Mouse (Mus musculus) retina, embryonic 14.5 days (tissue): ENCODE measurements around the gene Hoxd10.

Experiments
- DNase-seq: peaks from one replicate; pipeline ENCODE4 v3.0.0-alpha.2; 2015; ENCODE audit warnings: low spot score

The Hoxd10 gene

DNA sequence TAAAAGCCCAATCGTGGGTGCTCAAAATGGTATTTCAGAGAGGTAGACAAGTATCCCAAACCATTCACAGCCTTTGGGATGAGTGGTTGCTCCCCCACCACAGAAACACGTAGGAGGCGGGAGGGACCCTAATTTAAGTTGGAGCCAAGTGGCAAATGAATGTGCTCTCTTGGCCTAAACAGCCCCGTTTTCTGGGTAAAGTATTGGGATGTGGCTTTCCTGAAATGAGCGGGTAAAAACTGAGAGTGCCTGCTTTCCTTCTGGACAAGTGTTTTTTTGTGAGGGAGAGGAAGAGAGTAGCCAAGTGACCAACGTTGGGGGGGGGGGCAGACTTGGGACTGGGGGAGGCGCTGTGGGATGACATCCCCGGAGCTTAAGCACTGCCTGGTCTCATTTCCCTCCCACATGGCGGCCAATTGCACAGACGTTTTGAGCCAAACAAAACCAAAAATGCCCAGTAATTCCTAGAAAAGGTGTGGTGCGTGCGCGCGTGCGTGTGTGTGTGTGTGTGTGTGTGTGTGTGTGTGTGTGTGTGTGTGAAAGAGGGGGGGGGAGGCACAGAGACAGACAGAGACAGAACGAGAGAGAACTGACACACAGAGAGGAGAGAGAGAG is 19.3 kb downstream of the Hoxd10 start:
- no peak for DNase-seq

DNA sequence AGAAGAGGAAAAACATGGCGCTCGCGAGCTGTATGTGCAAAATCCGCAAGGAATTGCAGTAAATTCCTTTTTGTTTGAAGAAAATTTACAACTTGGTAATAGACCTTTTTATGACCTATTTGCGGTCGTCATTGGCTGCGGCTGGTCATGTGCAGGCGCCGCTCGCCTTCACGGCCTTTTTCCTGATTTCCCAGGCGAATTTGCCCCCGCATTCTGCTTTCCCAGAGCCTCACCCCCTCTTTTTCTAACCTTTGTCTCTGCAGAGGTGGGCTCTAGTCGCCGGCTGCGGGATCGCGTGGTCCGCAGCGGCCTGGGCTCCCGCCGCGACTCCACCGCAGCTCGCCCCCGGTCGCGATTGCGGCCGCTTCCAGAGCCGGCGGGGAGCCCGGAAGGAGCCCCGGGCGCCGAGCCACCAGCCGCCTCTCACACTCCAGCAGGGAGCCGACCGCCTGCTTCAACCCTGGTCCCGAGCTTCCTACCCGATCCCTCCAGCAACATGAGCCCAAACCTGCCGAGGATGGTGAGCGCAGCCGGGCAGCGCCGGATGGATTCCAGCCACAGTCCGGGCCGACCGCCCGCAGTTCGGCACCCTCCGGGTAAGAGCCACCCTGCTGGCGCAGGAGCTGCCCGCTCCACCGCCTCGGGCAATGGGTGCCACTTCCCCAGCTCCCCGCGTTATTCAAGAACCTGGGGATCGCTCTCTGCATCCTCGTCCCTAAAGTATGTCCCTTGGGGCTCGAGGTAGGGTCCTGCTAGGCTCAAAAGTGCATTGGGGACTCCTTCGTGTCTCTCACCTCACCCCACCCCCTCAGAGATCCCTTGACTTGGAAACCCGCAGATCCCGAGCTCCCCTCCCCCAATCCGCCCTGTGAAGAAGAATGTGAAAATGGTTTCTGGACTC is 20.2 kb downstream of the Hoxd10 start, which contains the start of the genes Hoxd3 and Hoxd4:
Gene Hoxd3, plus strand, starts transcription at position 207 of the 901 bp plus-strand sequence.
Gene Hoxd4, plus strand, starts transcription at position 209 of the 901 bp plus-strand sequence.
- no peak for DNase-seq

DNA sequence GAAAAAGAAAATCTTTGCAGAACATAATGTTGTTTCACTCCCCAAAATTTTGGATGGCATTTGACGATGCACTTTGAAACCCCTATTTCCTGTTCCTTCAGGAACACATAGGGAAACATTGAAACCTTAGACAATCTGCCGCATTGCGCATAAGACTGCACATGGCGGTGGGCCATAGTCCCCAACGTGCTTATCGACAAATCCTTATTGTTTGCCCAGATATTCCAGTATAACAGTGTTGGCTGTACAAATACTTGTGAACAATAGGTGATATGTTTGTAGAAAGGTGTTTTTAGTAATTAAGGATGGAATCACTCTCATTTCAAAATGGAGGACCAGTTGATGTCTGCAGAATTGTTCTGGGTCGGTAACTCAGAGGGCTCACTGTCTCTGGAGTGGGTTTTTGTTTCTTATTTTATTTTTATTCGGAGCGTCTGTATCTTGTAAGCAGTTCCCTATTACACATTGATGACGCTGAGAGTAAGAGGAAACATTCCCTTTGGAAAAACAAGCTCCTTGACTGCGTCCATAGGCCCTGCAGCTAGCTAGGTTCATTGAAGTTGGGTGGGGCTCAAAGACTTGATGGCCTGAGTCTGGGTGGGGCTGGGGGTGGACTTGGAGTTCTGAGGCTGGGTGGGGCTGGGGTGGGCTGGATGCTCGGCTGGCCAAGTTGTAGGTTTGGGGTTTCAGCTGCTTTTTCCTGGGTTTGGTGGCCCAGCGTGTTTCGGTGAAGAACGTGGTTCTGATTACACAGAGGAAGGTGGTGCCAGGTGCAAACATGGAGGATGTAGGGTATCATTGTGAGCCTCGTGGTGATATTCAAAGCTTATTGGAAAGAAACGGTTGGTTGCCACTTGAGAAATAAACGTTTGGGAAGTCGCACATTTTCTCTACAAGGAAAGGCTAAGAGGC is 21.8 kb downstream of the Hoxd10 start:
- no peak for DNase-seq

DNA sequence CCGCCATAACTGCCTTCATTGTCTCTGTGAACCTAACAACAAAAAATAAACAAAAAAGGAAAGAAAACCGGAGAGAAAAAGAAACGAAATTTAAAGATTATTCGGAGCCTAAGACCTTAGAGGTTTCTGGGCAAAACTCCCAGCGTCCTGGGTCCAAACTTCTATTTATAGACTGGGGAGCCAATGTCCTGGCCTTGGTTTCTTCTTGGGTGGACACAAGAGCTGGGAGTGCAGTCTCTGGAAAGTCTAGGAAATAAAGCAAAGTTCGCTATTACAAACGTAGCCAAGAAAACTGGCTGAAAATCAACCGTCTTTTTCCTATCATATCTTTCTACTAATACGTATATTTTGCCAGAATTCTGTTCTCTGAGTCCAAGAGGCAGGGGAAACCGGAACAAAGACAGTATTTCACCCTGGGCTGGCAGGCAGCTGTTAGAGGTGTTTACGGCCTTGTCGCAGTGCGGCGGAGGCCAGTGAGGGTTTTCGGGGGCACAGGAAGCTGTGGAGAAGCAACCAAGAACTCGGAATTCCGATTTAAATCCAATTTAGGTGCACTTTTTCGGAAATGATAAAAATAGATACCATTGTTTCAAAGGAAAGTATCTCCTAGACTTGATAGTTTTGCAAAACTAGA is 22.5 kb downstream of the Hoxd10 start:
- no peak for DNase-seq

DNA sequence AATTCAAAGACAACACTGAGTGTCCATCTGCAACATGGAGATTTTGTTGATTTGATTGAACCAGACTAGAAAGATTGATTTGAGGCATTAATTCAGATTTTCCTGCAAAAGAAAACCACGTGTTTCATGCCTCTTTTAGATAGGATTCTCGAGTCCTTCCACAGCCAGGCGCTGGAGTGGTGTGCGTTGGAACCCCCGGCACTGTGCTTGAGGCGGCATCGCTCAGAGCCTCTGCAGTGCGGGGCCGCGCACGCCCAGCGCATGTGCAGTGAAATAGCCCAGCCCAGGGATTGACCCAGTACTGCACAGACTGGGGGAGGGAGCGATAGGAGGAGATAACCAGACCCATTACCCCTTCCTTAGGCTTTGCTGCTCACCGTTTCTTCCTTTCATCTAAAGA is 23.2 kb downstream of the Hoxd10 start:
- DNase-seq = no peak

DNA sequence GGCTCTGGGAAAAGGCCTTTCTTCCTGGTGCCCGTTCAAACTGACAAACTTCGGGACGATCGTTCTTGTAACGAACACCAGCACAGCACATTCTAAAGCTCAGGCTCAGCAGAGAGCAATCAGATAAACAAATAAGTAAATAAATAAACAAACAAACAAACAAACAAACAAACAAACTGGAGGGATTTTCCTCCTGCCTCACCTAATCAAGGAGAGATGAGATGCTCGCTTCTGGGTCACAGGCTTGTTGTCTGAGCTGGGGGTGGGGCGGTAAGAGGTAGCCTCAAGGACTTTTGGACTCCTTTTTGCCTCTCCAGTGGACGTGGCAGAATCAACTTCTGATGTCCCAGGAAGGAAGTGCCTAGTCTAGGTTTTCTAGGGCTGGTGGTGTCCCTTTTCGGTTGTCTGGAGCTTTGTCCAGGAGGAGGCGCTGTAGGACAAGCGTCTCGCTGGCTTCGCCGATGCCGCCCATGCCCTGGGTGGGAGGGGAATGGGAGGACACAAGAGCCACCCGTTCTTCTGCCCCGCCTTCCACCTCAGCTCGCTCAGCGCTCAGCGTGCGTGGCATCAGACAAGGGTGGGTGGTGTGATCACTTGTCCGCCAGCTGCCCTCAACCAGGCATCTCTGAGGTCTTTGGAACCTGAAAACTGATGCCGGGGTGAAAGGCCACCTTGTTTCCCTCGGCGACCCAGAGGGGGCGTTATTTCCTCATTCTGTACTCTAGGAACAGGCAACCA is 23.9 kb downstream of the Hoxd10 start:
- DNase-seq = peak; percentile 94

DNA sequence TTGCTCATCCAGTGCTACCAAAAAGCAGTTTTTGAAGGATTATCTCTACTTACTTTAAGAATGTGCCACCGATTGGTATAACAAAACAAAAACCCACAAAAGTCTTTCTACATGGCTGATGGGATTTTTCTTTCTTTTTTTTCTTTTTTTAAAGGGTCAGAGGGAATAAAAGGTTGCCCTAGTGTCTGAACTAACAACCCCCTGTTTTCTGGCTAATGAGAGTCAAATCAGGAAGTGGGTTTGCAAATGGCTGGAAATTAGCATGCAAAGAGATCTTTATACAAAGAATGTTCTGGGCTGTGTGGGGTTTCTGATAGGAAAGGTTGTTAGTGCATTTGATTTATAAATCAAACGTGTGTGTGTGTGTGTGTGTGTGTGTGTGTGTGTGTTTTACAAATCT is 28.7 kb downstream of the Hoxd10 start:
- DNase-seq = no peak

DNA sequence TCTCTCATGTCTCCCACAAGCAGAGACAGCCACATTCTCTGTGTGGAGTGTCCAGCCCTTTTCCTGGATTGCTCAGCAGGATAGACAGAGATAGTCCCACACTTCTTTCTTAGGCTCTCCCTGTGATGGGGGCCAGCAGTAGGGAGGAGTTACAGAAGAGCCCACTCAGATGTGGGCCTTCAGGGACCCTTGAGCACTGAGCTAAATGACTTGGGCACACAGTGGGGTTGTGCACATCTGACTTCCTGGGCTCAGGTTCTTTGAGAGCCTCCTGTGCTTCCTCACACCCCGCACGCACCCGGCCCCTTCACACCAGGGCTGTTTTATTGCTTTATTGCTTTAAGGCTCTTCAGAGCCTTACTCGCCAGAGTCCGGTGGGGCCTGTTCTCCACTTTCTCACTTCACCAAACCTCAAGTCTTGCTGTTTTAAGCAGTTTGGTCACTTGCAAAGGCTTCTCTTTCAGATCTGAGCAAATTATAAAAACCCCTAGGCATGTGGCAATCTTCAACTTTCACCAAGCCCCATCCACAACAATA is 29.3 kb downstream of the Hoxd10 start:
- DNase-seq = no peak

DNA sequence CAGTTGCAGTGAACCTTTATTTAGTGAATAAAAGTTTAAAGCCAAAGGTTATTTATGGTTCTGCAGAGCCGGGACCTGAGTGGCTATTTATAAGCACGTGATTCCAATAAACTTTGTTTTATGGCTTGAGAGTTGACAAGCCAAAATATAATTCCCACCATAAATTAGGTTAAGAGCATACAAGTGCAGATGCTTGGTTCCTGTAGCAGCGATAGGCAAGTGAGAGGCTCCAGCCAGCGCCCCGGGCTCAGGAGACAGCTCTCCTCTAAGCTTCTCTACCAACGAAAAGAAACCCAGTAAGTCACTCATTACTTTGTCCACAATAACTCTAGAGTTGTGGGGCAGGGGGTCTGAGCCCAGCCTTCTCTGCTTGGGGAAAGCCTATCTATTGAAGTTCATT is 30.2 kb downstream of the Hoxd10 start:
- no peak for DNase-seq

DNA sequence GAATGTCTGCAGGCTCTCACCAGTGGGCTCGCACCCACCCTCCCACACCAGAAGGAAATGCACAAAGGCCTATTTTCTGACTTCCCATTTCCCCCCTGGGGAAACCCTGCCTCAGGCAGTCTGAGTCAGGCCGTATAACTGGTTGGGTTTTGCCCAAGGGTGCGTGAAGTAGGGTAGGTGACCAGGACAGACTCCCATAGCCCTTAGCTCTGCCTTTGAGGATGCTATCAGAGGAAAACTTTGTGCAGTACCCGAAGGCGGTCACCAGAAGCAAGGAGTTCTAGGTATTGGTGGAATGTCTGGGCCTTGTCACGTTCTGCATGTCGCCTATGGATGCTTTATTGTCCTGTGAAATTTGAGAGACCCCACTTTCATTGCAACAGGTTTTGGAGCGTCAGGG is 31.2 kb downstream of the Hoxd10 start:
- no peak for DNase-seq

DNA sequence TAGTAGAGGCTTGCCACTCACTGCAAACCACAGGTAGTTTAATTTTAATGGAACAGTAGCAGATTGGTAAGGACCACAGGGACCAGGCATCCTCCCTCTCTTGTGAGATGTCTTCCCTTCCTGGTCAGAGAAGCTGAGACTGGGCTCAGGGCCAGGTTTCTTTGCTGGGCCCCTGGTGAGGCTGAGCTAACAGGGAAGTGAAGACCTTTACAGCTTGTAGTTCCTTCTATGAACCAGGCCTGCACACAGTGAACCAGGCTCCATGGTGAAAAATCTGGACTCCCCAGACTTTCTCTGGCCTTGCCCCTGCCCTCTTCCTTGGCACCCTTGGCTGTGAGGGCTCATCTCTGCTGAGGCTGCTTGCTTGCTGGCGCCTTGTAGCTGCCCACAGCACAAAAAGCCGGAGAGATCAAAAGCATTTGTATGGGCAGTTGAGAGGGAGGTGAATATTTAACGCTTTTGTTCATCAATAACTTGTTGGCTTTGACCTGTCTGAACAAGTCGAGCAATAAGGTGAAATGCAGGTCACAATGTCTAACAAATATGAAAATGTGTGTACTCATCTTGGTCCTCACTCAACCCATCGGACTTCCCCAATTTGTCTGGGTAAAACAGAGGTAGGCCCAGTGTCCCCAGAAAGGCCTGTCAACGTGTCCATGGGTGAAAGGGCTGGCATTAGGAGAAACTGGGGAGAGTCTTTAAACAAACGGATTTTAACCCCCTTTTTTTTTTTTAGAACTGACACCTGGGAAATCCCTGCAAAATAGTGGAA is 32.7 kb downstream of the Hoxd10 start:
- no peak for DNase-seq

DNA sequence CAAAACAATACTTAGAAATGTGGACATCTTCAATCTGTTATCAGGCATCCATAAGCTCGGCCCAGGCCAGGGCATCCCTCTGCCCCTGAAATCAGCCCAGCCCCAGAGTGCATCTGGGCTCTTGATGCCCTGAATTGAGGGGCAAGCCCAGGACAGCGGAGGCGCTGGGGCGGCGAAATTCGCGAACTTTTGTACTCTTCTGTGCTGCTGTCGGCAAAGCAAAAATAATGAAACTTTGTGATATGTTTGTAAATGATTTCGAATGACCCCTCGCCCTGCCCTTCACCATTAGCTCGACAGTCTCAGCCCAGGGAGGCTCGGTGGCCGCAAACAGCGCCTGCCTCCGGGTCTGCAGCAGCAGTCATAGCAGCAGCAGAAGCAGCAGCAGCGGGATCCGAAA is 33.4 kb downstream of the Hoxd10 start:
- no peak for DNase-seq

DNA sequence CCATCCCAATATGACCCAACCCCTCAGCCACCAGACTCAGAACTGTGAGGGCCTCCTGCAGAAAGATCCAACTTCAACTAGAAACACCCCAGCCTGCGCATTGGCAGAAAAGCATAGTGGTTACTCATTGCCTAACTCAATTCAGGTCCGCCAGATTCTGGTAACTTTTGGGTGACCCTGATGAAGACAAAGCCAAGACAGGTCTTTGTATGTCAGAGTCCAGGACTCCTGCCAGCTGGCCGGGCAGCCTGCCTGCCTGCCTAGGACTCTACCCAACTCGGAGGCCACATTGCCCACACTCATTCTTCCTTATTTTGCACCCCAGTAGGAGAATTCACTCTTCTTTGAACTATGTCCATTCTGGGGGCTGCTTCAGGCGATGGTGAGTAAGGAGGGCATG is 34.8 kb downstream of the Hoxd10 start, which contains the start of gene Gm28230:
Gene Gm28230, plus strand, starts transcription at position 178 of the 400 bp plus-strand sequence.
- DNase-seq = no peak

DNA sequence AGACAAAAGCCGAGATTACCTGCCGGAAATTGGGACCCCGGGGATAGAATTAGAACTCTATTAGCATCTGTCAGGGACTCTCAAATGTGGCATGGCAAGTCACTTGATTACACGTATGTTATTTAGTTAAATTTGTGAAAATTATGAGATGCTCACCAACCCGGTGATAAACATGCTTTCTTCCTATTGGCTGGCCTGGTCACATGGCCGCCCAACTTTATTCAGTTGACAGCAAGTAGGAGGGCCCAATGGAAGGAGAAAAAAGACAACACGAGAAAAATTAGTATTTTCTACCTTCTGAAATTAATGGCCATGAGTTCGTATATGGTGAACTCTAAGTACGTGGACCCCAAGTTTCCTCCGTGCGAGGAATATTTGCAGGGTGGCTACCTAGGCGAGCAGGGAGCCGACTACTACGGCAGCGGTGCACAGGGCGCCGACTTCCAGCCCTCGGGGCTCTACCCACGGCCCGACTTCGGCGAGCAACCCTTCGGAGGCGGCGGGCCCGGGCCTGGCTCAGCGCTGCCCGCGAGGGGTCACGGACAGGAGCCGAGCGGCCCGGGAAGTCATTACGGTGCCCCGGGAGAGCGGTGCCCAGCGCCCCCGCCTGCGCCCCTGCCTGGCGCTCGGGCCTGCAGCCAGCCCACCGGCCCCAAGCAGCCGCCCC is 35.4 kb downstream of the Hoxd10 start:
- DNase-seq = no peak

DNA sequence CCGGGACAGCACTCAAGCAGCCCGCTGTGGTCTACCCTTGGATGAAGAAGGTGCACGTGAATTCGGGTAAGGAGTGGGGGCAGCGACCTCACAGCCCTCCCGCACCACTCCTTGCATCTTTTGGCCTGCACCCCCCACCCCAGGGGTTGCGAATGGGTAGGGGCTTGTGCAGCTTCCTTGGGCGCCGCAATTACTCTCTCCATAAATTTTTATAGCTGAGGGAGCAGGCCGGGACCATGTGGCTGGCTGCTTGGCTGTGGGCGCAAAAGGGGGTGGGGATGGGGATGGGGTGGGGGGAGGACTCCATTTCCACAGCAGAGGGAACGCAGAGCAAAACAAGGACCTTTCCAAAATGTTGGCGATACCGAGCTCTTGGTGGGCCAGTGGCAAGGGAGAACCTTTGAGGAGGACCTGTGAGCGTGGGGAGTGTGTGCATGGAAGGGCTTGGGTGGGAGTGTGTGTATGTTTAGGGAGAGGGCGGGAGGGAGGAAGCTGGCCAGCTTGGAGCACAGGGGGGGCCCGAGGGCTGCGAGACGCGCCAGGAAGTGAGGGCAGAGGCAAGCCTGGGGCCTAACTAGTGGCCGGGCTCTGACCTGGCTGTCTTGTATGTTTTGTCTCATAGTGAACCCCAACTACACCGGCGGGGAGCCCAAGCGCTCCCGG is 36.0 kb downstream of the Hoxd10 start:
- no peak for DNase-seq

DNA sequence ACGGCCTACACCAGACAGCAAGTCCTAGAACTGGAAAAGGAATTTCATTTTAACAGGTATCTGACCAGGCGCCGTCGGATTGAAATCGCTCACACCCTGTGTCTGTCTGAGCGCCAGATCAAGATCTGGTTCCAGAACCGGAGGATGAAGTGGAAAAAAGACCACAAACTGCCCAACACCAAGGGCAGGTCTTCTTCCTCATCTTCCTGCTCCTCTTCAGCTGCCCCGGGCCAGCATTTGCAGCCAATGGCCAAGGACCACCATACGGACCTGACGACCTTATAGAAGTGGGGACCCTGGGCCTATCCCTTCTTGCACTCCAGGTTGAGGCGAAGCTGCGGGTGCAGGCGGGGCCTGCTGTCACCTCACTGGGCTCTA is 36.6 kb downstream of the Hoxd10 start:
- DNase-seq = no peak

DNA sequence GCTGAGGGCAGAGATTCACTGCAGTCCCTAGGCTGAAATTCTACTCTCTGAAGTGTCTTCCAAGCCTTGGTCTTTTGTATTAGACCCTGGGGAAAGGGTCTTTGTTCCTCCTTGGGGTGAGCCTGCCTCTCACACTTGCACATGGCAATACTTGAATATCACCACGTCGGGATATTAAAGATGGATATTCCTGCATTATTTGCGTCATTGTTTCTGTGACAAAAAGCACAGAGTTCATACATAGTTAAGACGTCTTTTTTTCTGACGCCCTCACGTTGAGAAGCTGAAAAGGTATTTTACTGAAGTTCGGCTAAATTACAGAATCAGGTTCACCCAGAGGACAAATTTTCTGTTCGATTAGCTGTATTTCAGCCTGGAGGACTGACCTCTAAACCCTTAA is 38.6 kb downstream of the Hoxd10 start:
- no peak for DNase-seq

DNA sequence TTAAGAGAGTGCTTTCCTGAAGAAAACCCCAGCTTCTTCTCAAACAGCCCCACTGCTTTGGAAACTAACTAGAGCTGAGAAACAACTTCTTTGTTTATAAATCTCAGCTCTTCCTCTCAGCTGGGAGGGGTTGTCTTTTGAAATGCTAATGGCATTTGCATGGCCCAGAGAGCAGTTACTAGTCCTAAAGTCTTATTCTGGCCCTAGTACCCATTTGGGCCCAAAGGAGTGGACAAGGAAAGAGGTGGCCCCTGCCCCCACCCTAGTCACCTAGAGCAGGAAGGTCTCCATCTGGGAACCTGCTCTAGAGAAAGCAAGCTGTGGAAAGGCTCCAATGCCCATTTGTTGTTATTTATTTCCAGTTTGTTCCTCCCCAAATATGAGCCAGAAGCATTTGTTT is 39.3 kb downstream of the Hoxd10 start:
- no peak for DNase-seq
